Mouse (Mus musculus): ENCODE results near the gene Vamp3. TPM values are rescaled to one million over a fixed set of nuclear protein-coding genes. Genes with fewer than 3 reads are reported as not detected.

Gene Vamp3
- 86.9 and 112 TPM in 2 replicates for polyA plus RNA-seq (2015; fragmentation: Nextera tagmentation; extraction: Ambion mirVana)

DNA sequence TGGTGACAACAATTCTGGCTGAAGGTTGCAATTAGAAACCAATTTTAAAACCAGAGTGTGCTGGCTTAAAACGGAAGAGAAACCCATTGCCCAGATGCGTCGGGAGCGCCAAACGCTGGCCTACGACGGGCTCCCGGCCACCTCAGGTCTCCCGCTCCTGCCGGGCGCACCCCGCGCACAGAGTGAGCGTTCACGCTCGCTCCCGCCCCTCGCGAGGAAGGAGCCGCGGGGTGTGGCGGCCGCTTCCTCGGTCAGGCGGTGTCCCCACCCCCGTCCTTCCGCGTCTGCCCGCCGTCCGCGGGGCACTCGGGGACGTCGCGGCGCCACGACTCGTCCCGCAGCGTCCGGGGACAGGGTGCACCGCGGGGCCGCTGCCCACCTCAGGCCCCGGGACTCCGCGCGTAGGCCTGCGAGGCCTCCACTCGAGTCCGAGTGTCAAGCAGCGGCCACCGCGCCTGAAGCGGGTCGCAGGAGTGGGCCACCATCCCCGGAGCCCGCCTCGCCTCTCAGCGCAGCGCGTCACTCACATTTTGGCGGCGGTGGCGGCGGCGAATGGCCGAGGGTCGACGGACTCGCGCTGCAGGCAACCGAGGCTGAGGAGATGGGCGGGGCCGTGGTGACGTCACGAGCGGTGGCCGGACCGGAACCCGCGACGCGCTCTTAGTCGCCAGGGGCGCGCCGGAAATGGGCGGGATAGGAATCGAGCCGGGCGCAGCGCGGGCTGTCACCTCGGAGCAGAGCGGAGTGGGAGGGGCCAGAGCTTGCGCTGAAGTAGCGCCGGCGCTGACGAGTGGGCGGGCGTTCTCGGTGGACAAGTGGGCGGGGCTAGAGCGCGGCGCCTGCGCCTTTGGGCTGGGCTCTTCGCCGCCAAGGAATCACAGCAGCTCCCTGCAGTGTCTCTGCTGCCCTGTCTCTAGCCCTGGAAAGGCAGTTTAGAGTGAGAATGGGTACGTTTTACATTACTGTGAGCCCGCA, at the start of gene Vamp3:
TSS of gene Vamp3 (minus strand) at position 617 of the 975 bp plus-strand sequence.

DNA sequence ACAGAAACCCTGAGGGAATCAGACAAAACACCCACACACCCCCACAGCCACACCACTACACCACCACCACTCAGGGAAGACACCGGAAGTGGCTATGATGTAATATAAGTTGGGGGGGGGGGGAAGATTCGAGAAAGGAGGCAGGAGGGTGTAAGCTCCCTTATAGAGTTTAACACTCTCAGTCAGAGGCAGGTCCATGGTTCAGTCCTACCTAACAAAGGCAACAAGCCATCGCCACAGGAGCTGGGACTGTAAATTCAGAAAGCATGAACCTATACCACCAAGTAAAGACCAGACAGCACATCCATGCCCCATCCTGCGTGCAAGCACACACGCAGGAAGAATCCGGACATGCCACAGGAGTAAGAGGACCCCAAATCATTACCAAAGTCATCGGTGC, 31.5 kb upstream of the Vamp3 start, which contains the start of gene Gm13090:
TSS of gene Gm13090 (plus strand) at position 301 of the 400 bp plus-strand sequence.

GRCm38 (mm10) chr4:151044037-151044943, 13.5 kb downstream of the Vamp3 start, which contains the start of gene Per3:
TSS of gene Per3 (minus strand) at chr4:151044665.

Other genes with a start within 250 kb of the Vamp3 start
- gene Errfi1, start 204.0 kb downstream of the Vamp3 start, polyA plus RNA-seq (2015; fragmentation: Nextera tagmentation; extraction: Ambion mirVana) = 17.3 and 21.7 TPM in 2 replicates
- 237 and 350 TPM in 2 replicates for gene Park7, start 143.5 kb downstream of the Vamp3 start, polyA plus RNA-seq (2015; fragmentation: Nextera tagmentation; extraction: Ambion mirVana)
- 0.26 and 0.91 TPM in 2 replicates for gene Tnfrsf9, start 143.4 kb downstream of the Vamp3 start, polyA plus RNA-seq (2015; fragmentation: Nextera tagmentation; extraction: Ambion mirVana)
- gene Uts2, start 60.9 kb downstream of the Vamp3 start, polyA plus RNA-seq (2015; fragmentation: Nextera tagmentation; extraction: Ambion mirVana) = not detected in 2 replicates
- 6.3 and 8.1 TPM in 2 replicates for gene Per3, start 13.3 kb downstream of the Vamp3 start, polyA plus RNA-seq (2015; fragmentation: Nextera tagmentation; extraction: Ambion mirVana)
- gene Gm13090, start 31.6 kb upstream of the Vamp3 start, polyA plus RNA-seq (2015; fragmentation: Nextera tagmentation; extraction: Ambion mirVana) = not detected in 2 replicates